In genomic region chrX:18160734-18161442, GRCm38 (mm10) we compare ENCODE assay signal across 9 mouse cellular contexts. TPM values are rescaled to one million over a fixed set of nuclear protein-coding genes. Genes with fewer than 3 reads are reported as not detected.
DNase-seq lines count a peak whose midpoint lies in the region; ATAC-seq and TF ChIP-seq lines count a peak whose summit lies in the region.
"Had no signal": no experiment of that assay in that cellular context is flagged by ENCODE, and none has a peak within 500 bp of the region (broad histone marks: within the 10 kb centered on the region; RNA-seq: fewer than 3 reads in every experiment).

No protein-coding gene starts in this region.

- H3K9me3 ChIP-seq in forebrain, embryonic 13.5 days (replicated peaks) = no peaks in the 10 kb centered on the region
- H3K9me3 ChIP-seq in forebrain, embryonic 12.5 days = no peaks in the 10 kb centered on the region
- H3K9me3 ChIP-seq in lung, embryonic 14.5 days (ENCODE audit: low read depth, low read length) = no peaks in the 10 kb centered on the region
- H3K9me3 ChIP-seq in hindbrain, embryonic 14.5 days (ENCODE audit: control insufficient read depth, low read length) = no peaks in the 10 kb centered on the region

- peak overlapping the region; percentile 60 for H3ac ChIP-seq in myocyte (ENCODE audit: control insufficient read depth, insufficient read length)

- no peak for ATAC-seq in forebrain, embryonic 13.5 days
- ATAC-seq in forebrain, embryonic 12.5 days (ENCODE audit: low FRiP score) = no peak
- ATAC-seq in lung, embryonic 14.5 days (ENCODE audit: insufficient read depth) = no peak
- ATAC-seq in hindbrain, embryonic 14.5 days (ENCODE audit: low FRiP score) = no peak

- no peak overlapping the region for H3K27ac ChIP-seq in forebrain, embryonic 13.5 days
- H3K27ac ChIP-seq in forebrain, embryonic 12.5 days = no peak overlapping the region
- no peak overlapping the region for H3K27ac ChIP-seq in lung, embryonic 14.5 days (ENCODE audit: low read depth)
- H3K27ac ChIP-seq in hindbrain, embryonic 14.5 days = peak overlapping the region; percentile 90; the same call in 1 of the 2 replicates

- TF ChIP-seq CTCF in lung, embryonic 14.5 days (IDR thresholded peaks at IDR 0.05; ENCODE audit: low read depth) = no peak

- no peaks in the 10 kb centered on the region for H3K36me3 ChIP-seq in forebrain, embryonic 13.5 days (ENCODE audit: poor library complexity, severe bottlenecking)
- H3K36me3 ChIP-seq in forebrain, embryonic 12.5 days (replicated peaks) = no peaks in the 10 kb centered on the region
- no peaks in the 10 kb centered on the region for H3K36me3 ChIP-seq in lung, embryonic 14.5 days (ENCODE audit: insufficient read depth)
- no peaks in the 10 kb centered on the region for H3K36me3 ChIP-seq in hindbrain, embryonic 14.5 days (replicated peaks; ENCODE audit: control insufficient read depth, insufficient read depth)
- no peaks in the 10 kb centered on the region for H3K36me3 ChIP-seq in myocyte (ENCODE audit: control insufficient read depth, insufficient read depth)

- peaks cover 29% of the 10 kb centered on the region for H3K79me2 ChIP-seq in myocyte (ENCODE audit: control insufficient read depth, insufficient read depth)

- no peak overlapping the region for H3K4me3 ChIP-seq in forebrain, embryonic 13.5 days
- H3K4me3 ChIP-seq in forebrain, embryonic 12.5 days (replicated peaks) = no peak overlapping the region
- H3K4me3 ChIP-seq in lung, embryonic 14.5 days (ENCODE audit: low read depth, low read length) = peak overlapping the region; percentile 70; the same call in 1 of the 2 replicates
- H3K4me3 ChIP-seq in hindbrain, embryonic 14.5 days (replicated peaks; ENCODE audit: low read length) = peak overlapping the region; percentile 86; the same call in 1 of the 2 replicates
- peak overlapping the region; percentile 88 for H3K4me3 ChIP-seq in myocyte

- peak overlapping the region; percentile 63; the same call in 1 of the 2 replicates for H3K4me2 ChIP-seq in forebrain, embryonic 13.5 days
- H3K4me2 ChIP-seq in forebrain, embryonic 12.5 days = no peak overlapping the region
- H3K4me2 ChIP-seq in lung, embryonic 14.5 days = peak overlapping the region; percentile 61
- peak overlapping the region; percentile 61 for H3K4me2 ChIP-seq in hindbrain, embryonic 14.5 days (replicated peaks)
- H3K4me2 ChIP-seq in myocyte (ENCODE audit: low read depth) = no peak overlapping the region

- no peak for DNase-seq in lung, embryonic 14.5 days
- no peak for DNase-seq in lung, postnatal 4 days
- no peak for DNase-seq in hindbrain, embryonic 14.5 days (ENCODE audit: low spot score)
- no peak for DNase-seq in thymus, postnatal 10 days (ENCODE audit: low spot score in 2 of 2)
- DNase-seq in embryo, embryonic 9.5 days (ENCODE audit: extremely low spot score) = no peak

- H3K27me3 ChIP-seq in forebrain, embryonic 13.5 days = no peaks in the 10 kb centered on the region
- no peaks in the 10 kb centered on the region for H3K27me3 ChIP-seq in forebrain, embryonic 12.5 days
- no peaks in the 10 kb centered on the region for H3K27me3 ChIP-seq in lung, embryonic 14.5 days (ENCODE audit: insufficient read depth, low read length)
- H3K27me3 ChIP-seq in hindbrain, embryonic 14.5 days (ENCODE audit: control insufficient read depth, insufficient read depth, low read length) = no peaks in the 10 kb centered on the region
- H3K27me3 ChIP-seq in myocyte (ENCODE audit: control insufficient read depth, insufficient read depth, insufficient read length) = no peaks in the 10 kb centered on the region

- no peak overlapping the region for H3K9ac ChIP-seq in forebrain, embryonic 13.5 days
- H3K9ac ChIP-seq in forebrain, embryonic 12.5 days = no peak overlapping the region
- no peak overlapping the region for H3K9ac ChIP-seq in lung, embryonic 14.5 days
- H3K9ac ChIP-seq in hindbrain, embryonic 14.5 days = peak overlapping the region; percentile 65; the same call in 1 of the 2 replicates

- TF ChIP-seq POLR2A in myocyte (IDR thresholded peaks at IDR 0.05; ENCODE audit: insufficient read length, low read depth) = no peak

- WGBS in forebrain, embryonic 13.5 days = 56% methylated on average over 4 of the region's 4 CpGs
- 55% methylated on average over 4 of the region's 4 CpGs for WGBS in forebrain, embryonic 12.5 days
- WGBS in lung, embryonic 14.5 days = 58% methylated on average over 4 of the region's 4 CpGs
- WGBS in hindbrain, embryonic 14.5 days = 53% methylated on average over 4 of the region's 4 CpGs

- no peaks in the 10 kb centered on the region for H3K4me1 ChIP-seq in forebrain, embryonic 13.5 days
- no peaks in the 10 kb centered on the region for H3K4me1 ChIP-seq in forebrain, embryonic 12.5 days
- H3K4me1 ChIP-seq in lung, embryonic 14.5 days (ENCODE audit: insufficient read depth) = no peaks in the 10 kb centered on the region
- H3K4me1 ChIP-seq in hindbrain, embryonic 14.5 days (replicated peaks; ENCODE audit: control insufficient read depth, insufficient read depth, low read length) = no peaks in the 10 kb centered on the region

TF ChIP-seq in myocyte, 11 proteins besides CTCF, POLR2A, EP300 and RAD21:
- TF ChIP-seq E2F4 (IDR thresholded peaks at IDR 0.05; ENCODE audit: insufficient read depth) = no peak
- no peak for TF ChIP-seq TCF12 (IDR thresholded peaks at IDR 0.05; ENCODE audit: insufficient read depth, poor library complexity, severe bottlenecking)
- TF ChIP-seq POLR2AphosphoS2 (IDR thresholded peaks at IDR 0.05; ENCODE audit: insufficient read length, low read depth) = no peak
- no peak for TF ChIP-seq SRF (IDR thresholded peaks at IDR 0.05; ENCODE audit: control insufficient read depth, insufficient read length, low read depth)
- TF ChIP-seq MAX (IDR thresholded peaks at IDR 0.05; ENCODE audit: low read depth) = no peak
- TF ChIP-seq MYOD1 (IDR thresholded peaks at IDR 0.05; ENCODE audit: control insufficient read depth in 1 of 3, insufficient read length in 2 of 3, low read depth in 2 of 3) = no peak
- TF ChIP-seq CEBPB (IDR thresholded peaks at IDR 0.05; ENCODE audit: insufficient read depth, poor library complexity, severe bottlenecking) = no peak
- TF ChIP-seq TCF3 (IDR thresholded peaks at IDR 0.05; ENCODE audit: insufficient read length, low read depth) = no peak
- TF ChIP-seq MYOG (IDR thresholded peaks at IDR 0.05; ENCODE audit: control insufficient read depth in 1 of 3, insufficient read depth in 1 of 3, insufficient read length in 2 of 3, low read depth in 2 of 3) = no peak
- TF ChIP-seq USF1 (IDR thresholded peaks at IDR 0.05; ENCODE audit: low read depth) = no peak
- TF ChIP-seq REST (IDR thresholded peaks at IDR 0.05; ENCODE audit: insufficient read depth, insufficient read length) = no peak

RNA-seq across cellular contexts. Expression of gene Kdm6a, which starts 1.5 kb away (rescaled TPM):
- polyA plus RNA-seq in forebrain, embryonic 13.5 days (2015; fragmentation: Nextera tagmentation; extraction: Ambion mirVana) = 19.4 and 21.0 TPM in 2 replicates
- polyA plus RNA-seq in forebrain, embryonic 12.5 days (2016; fragmentation: Nextera tagmentation; extraction: Ambion mirVana) = 32.4 and 35.0 TPM in 2 replicates
- polyA plus RNA-seq in lung, embryonic 14.5 days (2014; fragmentation: Nextera tagmentation; extraction: Ambion mirVana) = 28.5 and 39.6 TPM in 2 replicates
- polyA plus RNA-seq in hindbrain, embryonic 14.5 days (2014; fragmentation: Nextera tagmentation; extraction: Ambion mirVana) = 21.5 and 25.0 TPM in 2 replicates
- 5.7 TPM for polyA plus RNA-seq in myocyte (2012; fragmentation: generic; extraction: Trizol)

RNA-seq across cellular contexts. Expression of gene Dusp21, which starts 15.2 kb away (rescaled TPM):
- not detected in 2 replicates for polyA plus RNA-seq in forebrain, embryonic 13.5 days (2015; fragmentation: Nextera tagmentation; extraction: Ambion mirVana)
- not detected in 2 replicates for polyA plus RNA-seq in forebrain, embryonic 12.5 days (2016; fragmentation: Nextera tagmentation; extraction: Ambion mirVana)
- not detected in 2 replicates for polyA plus RNA-seq in lung, embryonic 14.5 days (2014; fragmentation: Nextera tagmentation; extraction: Ambion mirVana)
- polyA plus RNA-seq in hindbrain, embryonic 14.5 days (2014; fragmentation: Nextera tagmentation; extraction: Ambion mirVana) = not detected in 2 replicates
- polyA plus RNA-seq in myocyte (2012; fragmentation: generic; extraction: Trizol) = not detected
- polyA plus RNA-seq: thymus, adult 2 months had no signal

Comparison
In these comparisons a context has a peak if more than half of its experiments do, and no peak if none do; other contexts are left out.
1. H3K4me2 ChIP-seq: peak in forebrain, embryonic 13.5 days (single experiment), lung, embryonic 14.5 days (single experiment) and hindbrain, embryonic 14.5 days (single experiment); none in forebrain, embryonic 12.5 days (single experiment) and myocyte (single experiment).
2. H3K4me3 ChIP-seq: peak in lung, embryonic 14.5 days (single experiment), hindbrain, embryonic 14.5 days (single experiment) and myocyte (single experiment); none in forebrain, embryonic 13.5 days (single experiment) and forebrain, embryonic 12.5 days (single experiment).